In genomic region chr5:32328139-32328538, GRCm38 (mm10) we compare ENCODE assay signal across 21 mouse cellular contexts.
DNase-seq lines count a peak whose midpoint lies in the region; ATAC-seq and TF ChIP-seq lines count a peak whose summit lies in the region.
"Had no signal": no experiment of that assay in that cellular context is flagged by ENCODE, and none has a peak within 500 bp of the region (broad histone marks: within the 10 kb centered on the region; RNA-seq: fewer than 3 reads in every experiment).

No protein-coding gene starts in this region.

- peak; percentile 48 for DNase-seq in heart, adult 8-10 months (ENCODE audit: low spot score)
- no peak for DNase-seq in heart, embryonic 10.5 days (ENCODE audit: low spot score)
- peak; percentile 56 for DNase-seq in kidney, adult 2 months
- DNase-seq in liver, adult 2 months (ENCODE audit: extremely low read depth, low read depth, low spot score), result peak; percentile 15
- DNase-seq in layer of hippocampus, postnatal 36 days, result no peak
- DNase-seq: adrenal gland, postnatal 14 days; cerebellum, adult 2 months; cerebellum, postnatal 10 days; forebrain, postnatal 0 days; gastrocnemius, postnatal 36 days had no signal

- no peaks in the 10 kb centered on the region for H3K36me3 ChIP-seq in heart, embryonic 10.5 days
- H3K36me3 ChIP-seq in kidney, adult 2 months (ENCODE audit: control insufficient read depth, insufficient read depth, low read length), result no peaks in the 10 kb centered on the region
- H3K36me3 ChIP-seq in kidney, embryonic 15.5 days, result no peaks in the 10 kb centered on the region
- H3K36me3 ChIP-seq in liver, adult 2 months (ENCODE audit: control insufficient read depth, insufficient read depth, low read length), result no peaks in the 10 kb centered on the region
- no peaks in the 10 kb centered on the region for H3K36me3 ChIP-seq in liver, embryonic 12.5 days
- no peaks in the 10 kb centered on the region for H3K36me3 ChIP-seq in macrophage (ENCODE audit: inconsistent target)
- H3K36me3 ChIP-seq: embryonic facial prominence, embryonic 10.5 days; hindbrain, embryonic 15.5 days had no signal

- H3K4me1 ChIP-seq in heart, embryonic 10.5 days, result peaks cover 9% of the 10 kb centered on the region
- no peaks in the 10 kb centered on the region for H3K4me1 ChIP-seq in kidney, adult 2 months (ENCODE audit: control insufficient read depth, insufficient read depth, low read length)
- no peaks in the 10 kb centered on the region for H3K4me1 ChIP-seq in kidney, embryonic 15.5 days
- 0 out of 2 replicates have a peak, but pooled peaks cover 1% of the 10 kb centered on the region for H3K4me1 ChIP-seq in liver, adult 2 months (ENCODE audit: control insufficient read depth, insufficient read depth, low read length)
- H3K4me1 ChIP-seq in liver, embryonic 12.5 days, result no peaks in the 10 kb centered on the region
- H3K4me1 ChIP-seq: forebrain, embryonic 13.5 days; hindbrain, embryonic 15.5 days had no signal

- no peak overlapping the region for H3K9ac ChIP-seq in kidney, embryonic 15.5 days
- H3K9ac ChIP-seq in liver, adult 2 months (ENCODE audit: low read depth, low read length), result no peak overlapping the region
- H3K9ac ChIP-seq in liver, embryonic 12.5 days, result no peak overlapping the region
- H3K9ac ChIP-seq: forebrain, embryonic 13.5 days; forebrain, postnatal 0 days; hindbrain, embryonic 15.5 days had no signal

- no peak for TF ChIP-seq POLR2A in kidney, adult 2 months (IDR thresholded peaks at IDR 0.05; ENCODE audit: low read depth, low read length)
- TF ChIP-seq POLR2A in liver, adult 2 months (IDR thresholded peaks at IDR 0.05; ENCODE audit: extremely low read depth, insufficient read depth, low read length), result no peak

- H3K79me2 ChIP-seq in liver, adult 2 months (ENCODE audit: control insufficient read depth, insufficient read depth, low read length), result no peaks in the 10 kb centered on the region
- H3K79me2 ChIP-seq in macrophage (ENCODE audit: inconsistent target), result no peaks in the 10 kb centered on the region

- 69% methylated on average over 7 of the region's 7 CpGs for WGBS in heart, embryonic 10.5 days
- WGBS in kidney, adult 2 months, result 54% methylated on average over 7 of the region's 7 CpGs
- 75% methylated on average over 7 of the region's 7 CpGs for WGBS in kidney, embryonic 15.5 days
- WGBS in liver, adult 2 months, result 74% methylated on average over 7 of the region's 7 CpGs
- 70% methylated on average over 7 of the region's 7 CpGs for WGBS in liver, embryonic 12.5 days (ENCODE audit: insufficient replicate concordance)
- WGBS in macrophage (ENCODE audit: missing documents), result 18% methylated on average over 7 of the region's 7 CpGs

- no peak for TF ChIP-seq CTCF in kidney, adult 2 months (conservative IDR thresholded peaks at IDR 0.05; ENCODE audit: insufficient read depth, insufficient read length, low read depth, low read length)
- no peak for TF ChIP-seq CTCF in liver, adult 2 months (IDR thresholded peaks at IDR 0.05; ENCODE audit: low read depth, low read length)

- H3K9me3 ChIP-seq in heart, embryonic 10.5 days, result no peaks in the 10 kb centered on the region
- no peaks in the 10 kb centered on the region for H3K9me3 ChIP-seq in kidney, embryonic 15.5 days (replicated peaks)
- no peaks in the 10 kb centered on the region for H3K9me3 ChIP-seq in liver, embryonic 12.5 days (replicated peaks)
- H3K9me3 ChIP-seq: embryonic facial prominence, embryonic 10.5 days; forebrain, embryonic 13.5 days; hindbrain, embryonic 15.5 days had no signal

- no peak overlapping the region for H3K4me3 ChIP-seq in heart, embryonic 10.5 days
- no peak overlapping the region for H3K4me3 ChIP-seq in kidney, adult 2 months (ENCODE audit: insufficient read depth, low read depth, low read length)
- no peak overlapping the region for H3K4me3 ChIP-seq in kidney, embryonic 15.5 days (replicated peaks)
- H3K4me3 ChIP-seq in liver, adult 2 months (ENCODE audit: insufficient read depth, low read depth, low read length), result no peak overlapping the region
- no peak overlapping the region for H3K4me3 ChIP-seq in liver, embryonic 12.5 days
- no peak overlapping the region for H3K4me3 ChIP-seq in macrophage (ENCODE audit: inconsistent target)
- H3K4me3 ChIP-seq: embryonic facial prominence, embryonic 10.5 days; forebrain, embryonic 13.5 days; hindbrain, embryonic 15.5 days had no signal

- no peak overlapping the region for H3K4me2 ChIP-seq in kidney, embryonic 15.5 days
- no peak overlapping the region for H3K4me2 ChIP-seq in liver, embryonic 12.5 days
- H3K4me2 ChIP-seq: forebrain, embryonic 13.5 days; heart, embryonic 11.5 days; hindbrain, embryonic 15.5 days had no signal

- H3K27me3 ChIP-seq in heart, embryonic 10.5 days (ENCODE audit: insufficient read depth, poor library complexity, severe bottlenecking), result no peaks in the 10 kb centered on the region
- no peaks in the 10 kb centered on the region for H3K27me3 ChIP-seq in kidney, adult 2 months (replicated peaks; ENCODE audit: control insufficient read depth, insufficient read depth, low read length)
- no peaks in the 10 kb centered on the region for H3K27me3 ChIP-seq in kidney, embryonic 15.5 days
- H3K27me3 ChIP-seq in liver, adult 2 months (ENCODE audit: control insufficient read depth, insufficient read depth, low read length), result no peaks in the 10 kb centered on the region
- no peaks in the 10 kb centered on the region for H3K27me3 ChIP-seq in liver, embryonic 12.5 days (replicated peaks)
- H3K27me3 ChIP-seq: CH12.LX; forebrain, embryonic 13.5 days; hindbrain, embryonic 15.5 days; Patski had no signal

- H3K27ac ChIP-seq in heart, embryonic 10.5 days, result no peak overlapping the region
- H3K27ac ChIP-seq in kidney, adult 2 months (ENCODE audit: insufficient read depth, low read depth, low read length), result peak overlapping the region; percentile 56; the same call in 1 of the 2 replicates
- no peak overlapping the region for H3K27ac ChIP-seq in kidney, embryonic 15.5 days
- peak overlapping the region; percentile 51; the same call in 1 of the 2 replicates for H3K27ac ChIP-seq in liver, adult 2 months (replicated peaks; ENCODE audit: insufficient read depth, low read depth, low read length)
- H3K27ac ChIP-seq in liver, embryonic 12.5 days, result no peak overlapping the region
- peak overlapping the region; percentile 70 for H3K27ac ChIP-seq in macrophage
- H3K27ac ChIP-seq: embryonic facial prominence, embryonic 10.5 days; forebrain, embryonic 13.5 days; hindbrain, embryonic 15.5 days had no signal

- ATAC-seq in kidney, embryonic 15.5 days (replicated peaks; ENCODE audit: low FRiP score), result no peak
- no peak for ATAC-seq in liver, embryonic 12.5 days
- ATAC-seq: activated CD4-positive, CD25-positive, alpha-beta regulatory T cell, adult 4 months; forebrain, embryonic 13.5 days; forebrain, postnatal 0 days; intestine, embryonic 16.5 days; Patski had no signal

Comparison
In these comparisons a context has a peak if more than half of its experiments do, and no peak if none do; other contexts are left out.
1. DNase-seq: peak in heart, adult 8-10 months (single experiment), kidney, adult 2 months (single experiment) and liver, adult 2 months (single experiment); none in heart, embryonic 10.5 days (single experiment) and layer of hippocampus, postnatal 36 days (0 of 2).
2. H3K27ac ChIP-seq: peak in kidney, adult 2 months (single experiment), liver, adult 2 months (single experiment) and macrophage (single experiment); none in heart, embryonic 10.5 days (single experiment), kidney, embryonic 15.5 days (single experiment) and liver, embryonic 12.5 days (single experiment).